Mouse (Mus musculus) cerebellum, adult 11 months (tissue): Measurements from ENCODE around the gene Hecw2.

ENCODE experiments used
- DNase-seq: peaks from one replicate; pipeline ENCODE4 v3.0.0; 2022

Gene Hecw2

GRCm38 (mm10) chr1:53776176-53776905, 418.6 kb downstream of the Hecw2 start:
- DNase-seq, result no peak

- DNase-seq, result no peak
These were observed 419.4 kb downstream of the Hecw2 start for GRCm38 (mm10) chr1:53775545-53775944.

GRCm38 (mm10) chr1:53775036-53775435, 419.9 kb downstream of the Hecw2 start:
- DNase-seq, result no peak

GRCm38 (mm10) chr1:53774571-53774970, 420.4 kb downstream of the Hecw2 start:
- DNase-seq, result no peak

- DNase-seq, result no peak
These were observed 421.0 kb downstream of the Hecw2 start for GRCm38 (mm10) chr1:53773994-53774393.

- DNase-seq, result no peak
These were observed 422.0 kb downstream of the Hecw2 start for GRCm38 (mm10) chr1:53772967-53773366.

- DNase-seq, result no peak
These were observed 423.5 kb downstream of the Hecw2 start for GRCm38 (mm10) chr1:53771476-53771875.

GRCm38 (mm10) chr1:53766112-53766511, 428.9 kb downstream of the Hecw2 start:
- DNase-seq, result no peak

GRCm38 (mm10) chr1:53757316-53757715, 437.7 kb downstream of the Hecw2 start:
- no peak for DNase-seq
